Mouse (Mus musculus) kidney, adult 2 months (tissue): Measurements from ENCODE around the gene Hrg.

Experiments used
- CTCF ChIP-seq: fragments of 200-500 bp; conservative IDR thresholded peaks from 2 replicates; pipeline ENCODE4 v1.5.1; 2011; ENCODE audit warnings: low read depth, mild to moderate bottlenecking, control low read depth, low read length, moderate library complexity, mixed read lengths; ENCODE audit not compliant: insufficient read depth, insufficient read length
- POLR2A ChIP-seq: fragments of 200-500 bp; IDR thresholded peaks from one replicate; pipeline ENCODE4 v1.6.1; 2011; ENCODE audit warnings: low read depth, low read length, control low read depth

GRCm38 (mm10) chr16:22955397-22956084 lies 4.7 kb downstream of the Hrg start:
- TF ChIP-seq CTCF, result no peak
- TF ChIP-seq POLR2A, result no peak
